Mouse (Mus musculus): ENCODE data around the gene C130060K24Rik. TPM values are rescaled to one million over a fixed set of nuclear protein-coding genes. Genes with fewer than 3 reads are reported as not detected.

The C130060K24Rik gene
- 0.25 TPM in 1 of 2 replicates, not detected in the other for polyA plus RNA-seq (2012; rRNA removed)

DNA sequence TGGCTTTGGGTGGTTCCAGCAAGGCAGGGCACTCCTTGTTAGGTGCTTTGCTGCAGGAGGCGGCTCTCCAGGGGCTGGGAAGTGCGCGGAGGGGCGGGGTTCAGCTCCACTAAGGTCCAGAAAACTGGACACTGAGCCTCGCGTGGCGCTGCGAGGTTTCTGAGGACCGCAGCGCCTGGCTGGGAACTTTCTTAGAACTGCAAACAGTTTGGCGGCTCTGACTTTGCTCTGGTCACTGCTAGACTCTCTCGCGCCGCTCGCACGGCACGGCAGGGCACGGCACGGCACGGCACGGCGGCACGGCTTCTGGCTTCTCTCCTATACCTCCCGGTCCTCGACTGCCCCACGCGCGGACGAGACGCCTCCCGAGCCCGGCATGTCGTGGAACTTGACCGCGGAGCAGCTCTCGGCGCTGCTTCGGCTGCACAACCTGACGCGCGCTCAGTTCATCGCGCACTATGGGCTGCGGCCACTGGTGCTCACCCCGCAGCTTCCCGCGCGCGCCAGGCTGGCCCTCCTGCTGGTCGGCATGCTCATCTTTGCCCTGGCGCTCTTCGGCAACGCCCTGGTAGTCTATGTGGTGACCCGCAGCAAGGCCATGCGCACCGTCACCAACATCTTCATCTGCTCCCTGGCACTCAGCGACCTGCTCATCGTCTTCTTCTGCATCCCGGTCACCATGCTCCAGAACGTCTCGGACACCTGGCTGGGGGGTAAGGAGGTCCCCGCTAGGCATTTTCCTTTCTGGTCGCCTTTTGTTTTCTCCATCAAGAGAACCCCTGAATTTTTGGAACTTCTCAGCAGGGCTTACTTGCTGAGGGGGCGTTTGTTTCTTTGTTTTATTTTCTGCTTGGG lies at the start of gene C130060K24Rik:
Gene C130060K24Rik (plus strand): TSS at position 188 of the 855 bp plus-strand sequence.

Other genes with a start within 250 kb of the C130060K24Rik start
- 0.63 and 1.3 TPM in 2 replicates for gene Hpgds, start 236.2 kb upstream of the C130060K24Rik start, polyA plus RNA-seq (2012; rRNA removed)
- gene Tnip3, start 144.2 kb downstream of the C130060K24Rik start, polyA plus RNA-seq (2012; rRNA removed) = 4.7 and 5.0 TPM in 2 replicates

All from colon, adult 2 months (tissue).